Mouse (Mus musculus): Measurements from ENCODE around the gene B830017H08Rik. TPM values are rescaled to one million over a fixed set of nuclear protein-coding genes. Genes with fewer than 3 reads are reported as not detected.

Gene B830017H08Rik
- total and polyA plus RNA-seq, 3 experiments = 0.08 TPM; not detected in 2

DNA sequence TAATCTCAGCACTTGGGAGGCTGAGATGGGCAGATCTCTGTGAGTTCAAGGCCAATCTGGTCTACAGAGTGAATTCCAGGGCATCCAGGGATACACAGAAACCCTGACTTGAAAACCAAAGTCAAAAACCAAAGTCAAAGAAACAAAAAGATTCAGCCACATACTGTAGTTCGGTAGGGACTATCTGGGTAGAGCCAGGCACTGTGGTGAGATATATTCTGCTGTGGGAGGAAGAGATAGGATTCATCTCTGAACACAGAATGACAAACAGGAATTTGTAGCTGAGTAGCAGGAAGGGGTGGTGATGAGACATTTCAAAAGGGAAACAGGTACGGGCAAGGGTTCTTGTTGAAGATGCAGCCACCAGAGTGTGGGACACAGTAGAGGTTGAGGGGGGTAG, 4.7 kb upstream of the B830017H08Rik start:
- Histone ChIP-seq H3K4me2 (ENCODE audit: insufficient read depth, low read depth, poor library complexity, severe bottlenecking) (no peak overlapping the region), H3K27me3 (replicated peaks) (peaks cover 6% of the 10 kb centered on the region), H3K4me3 (replicated peaks in 1 of 3; ENCODE audit: low read depth in 2 of 3, low read length in 2 of 3, poor library complexity in 1 of 3) (no peak overlapping the region), H3K9me3 (replicated peaks; ENCODE audit: low read length) (no peaks in the 10 kb centered on the region), H3K27ac (ENCODE audit: insufficient read depth, low read depth) (no peak overlapping the region), H3K79me2 (replicated peaks; ENCODE audit: control insufficient read depth, extremely low read depth, insufficient read depth, poor library complexity, severe bottlenecking) (no peaks in the 10 kb centered on the region), H3K36me3 (replicated peaks in 1 of 2; ENCODE audit: control insufficient read depth in 1 of 2, insufficient read depth in 1 of 2, low read length in 1 of 2) (no peaks in the 10 kb centered on the region), H3K9ac (ENCODE audit: insufficient read depth, low read depth) (no peak overlapping the region), H3K4me1 (ENCODE audit: control insufficient read depth in 1 of 2, insufficient read depth in 2 of 2) (no peaks in the 10 kb centered on the region)
- TF ChIP-seq MEF2A (IDR thresholded peaks at IDR 0.05; ENCODE audit: borderline replicate concordance, low read depth, low read length) (no peak), SIN3A (IDR thresholded peaks at IDR 0.05; ENCODE audit: low read length) (no peak), KAT2A (IDR thresholded peaks at IDR 0.05; ENCODE audit: insufficient replicate concordance, low read length) (no peak), ELF1 (IDR thresholded peaks at IDR 0.05; ENCODE audit: low read depth, low read length) (no peak), JUND (conservative IDR thresholded peaks at IDR 0.05; ENCODE audit: low read depth, low read length) (no peak), BHLHE40 (IDR thresholded peaks at IDR 0.05; ENCODE audit: low read depth, low read length) (no peak), ETS1 (conservative IDR thresholded peaks at IDR 0.05; ENCODE audit: low read depth, low read length) (no peak), E2F4 (IDR thresholded peaks at IDR 0.05; ENCODE audit: insufficient replicate concordance, low read depth, low read length) (no peak), MAZ (IDR thresholded peaks at IDR 0.05; ENCODE audit: low read depth, low read length) (no peak), POLR2A (IDR thresholded peaks at IDR 0.05; ENCODE audit: low read depth, low read length) (no peak), MAX (IDR thresholded peaks at IDR 0.05; ENCODE audit: low read length) (no peak), TCF12 (IDR thresholded peaks at IDR 0.05; ENCODE audit: low read depth, low read length) (no peak), JUN (IDR thresholded peaks at IDR 0.05; ENCODE audit: insufficient read depth, low read depth, low read length) (no peak), TBP (conservative IDR thresholded peaks at IDR 0.05; ENCODE audit: low read depth, low read length) (no peak), NRF1 (IDR thresholded peaks at IDR 0.05; ENCODE audit: low read depth, low read length) (no peak), GABPA (IDR thresholded peaks at IDR 0.05; ENCODE audit: insufficient replicate concordance, low read depth, low read length) (no peak), RCOR1 (conservative IDR thresholded peaks at IDR 0.05; ENCODE audit: low read depth, low read length) (no peak)
- no peak for DNase-seq (ENCODE audit: extremely low read depth)
- in situ Hi-C loops (cut with MboI; ENCODE audit: low pct_ligation_motif_present, low pct_unique_long_range_greater_than_20kb, low sequenced_read_pairs) = no loop called here
- dilution Hi-C loops (cut with MboI; ENCODE audit: extremely low pct_ligation_motif_present, extremely low pct_unique_long_range_greater_than_20kb, low sequenced_read_pairs) = no loop called here

DNA sequence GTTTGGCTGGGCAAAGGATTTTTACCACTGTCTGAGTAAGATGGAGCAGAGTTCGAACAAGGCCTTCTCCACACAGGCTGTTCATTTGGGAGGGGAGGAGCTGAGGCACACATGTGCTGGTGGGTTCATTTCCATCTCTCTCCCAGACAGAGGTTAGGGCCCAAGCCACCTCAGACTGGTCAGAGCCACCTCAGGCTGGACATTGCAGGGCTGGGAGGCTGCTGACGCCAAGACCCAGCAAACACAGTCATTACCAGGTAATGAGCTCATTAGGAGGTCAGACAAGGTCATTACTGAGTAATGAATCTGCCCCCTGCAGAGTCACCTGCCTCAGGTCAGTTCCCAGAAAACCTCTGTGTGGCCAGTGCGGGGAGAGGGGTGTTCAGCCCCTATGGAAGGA, 4.1 kb upstream of the B830017H08Rik start:
- no peak overlapping the region for H3K4me2 ChIP-seq (ENCODE audit: insufficient read depth, low read depth, poor library complexity, severe bottlenecking)
- H3K4me1 ChIP-seq (ENCODE audit: control insufficient read depth in 1 of 2, insufficient read depth in 2 of 2) = no peaks in the 10 kb centered on the region
- H3K27me3 ChIP-seq (replicated peaks) = peaks cover 6% of the 10 kb centered on the region
- H3K9ac ChIP-seq (ENCODE audit: insufficient read depth, low read depth) = no peak overlapping the region
- TF ChIP-seq E2F4 (IDR thresholded peaks at IDR 0.05; ENCODE audit: insufficient replicate concordance, low read depth, low read length) (no peak), CHD2 (IDR thresholded peaks at IDR 0.05; ENCODE audit: low read length) (no peak), HCFC1 (IDR thresholded peaks at IDR 0.05; ENCODE audit: low read depth, low read length) (no peak), ZNF384 (IDR thresholded peaks at IDR 0.05; ENCODE audit: low read depth, low read length) (no peak), EP300 (IDR thresholded peaks at IDR 0.05; ENCODE audit: low read length) (no peak)
- no peaks in the 10 kb centered on the region for H3K79me2 ChIP-seq (replicated peaks; ENCODE audit: control insufficient read depth, extremely low read depth, insufficient read depth, poor library complexity, severe bottlenecking)
- no peak overlapping the region for H3K27ac ChIP-seq (ENCODE audit: insufficient read depth, low read depth)
- H3K9me3 ChIP-seq (replicated peaks; ENCODE audit: low read length) = peaks cover 2% of the 10 kb centered on the region
- no peak for DNase-seq (ENCODE audit: extremely low read depth)
- in situ Hi-C loops (cut with MboI; ENCODE audit: low pct_ligation_motif_present, low pct_unique_long_range_greater_than_20kb, low sequenced_read_pairs) = no loop called here
- H3K4me3 ChIP-seq (replicated peaks in 1 of 3; ENCODE audit: low read depth in 2 of 3, low read length in 2 of 3, poor library complexity in 1 of 3) = no peak overlapping the region
- no peaks in the 10 kb centered on the region for H3K36me3 ChIP-seq (replicated peaks in 1 of 2; ENCODE audit: control insufficient read depth in 1 of 2, insufficient read depth in 1 of 2, low read length in 1 of 2)
- dilution Hi-C loops (cut with MboI; ENCODE audit: extremely low pct_ligation_motif_present, extremely low pct_unique_long_range_greater_than_20kb, low sequenced_read_pairs) = no loop called here
